Mouse (Mus musculus) T-helper 17 cell (primary cell): ENCODE data around the gene 2610528J11Rik.
"Not testable (repeated sequence)": the region's sequence is repeated elsewhere in the genome, so short reads cannot be mapped to it uniquely, and the experiment has no call there.

Experiments
- in situ Hi-C, 2 experiments: fragments of 300-600 bp; cut with MboI, MseI; formaldehyde crosslinking; loops; 1 replicate in 1 of 2; 2 replicates in 1 of 2; pipeline ENCODE4 v1.15.1; 2025; ENCODE audit warnings: high pct_unique_total_duplicates in 2 of 2

2610528J11Rik gene

GRCm38 (mm10) chr4:118526408-118527334 is at the start of gene 2610528J11Rik:
Gene 2610528J11Rik (plus strand): TSS chr4:118526999.
- in situ Hi-C loops, result loop anchor here in 1 of 2 experiments (10.0 kb wide), 1 partner anchor 892 kb away; no protein-coding TSS in a partner anchor

DNA sequence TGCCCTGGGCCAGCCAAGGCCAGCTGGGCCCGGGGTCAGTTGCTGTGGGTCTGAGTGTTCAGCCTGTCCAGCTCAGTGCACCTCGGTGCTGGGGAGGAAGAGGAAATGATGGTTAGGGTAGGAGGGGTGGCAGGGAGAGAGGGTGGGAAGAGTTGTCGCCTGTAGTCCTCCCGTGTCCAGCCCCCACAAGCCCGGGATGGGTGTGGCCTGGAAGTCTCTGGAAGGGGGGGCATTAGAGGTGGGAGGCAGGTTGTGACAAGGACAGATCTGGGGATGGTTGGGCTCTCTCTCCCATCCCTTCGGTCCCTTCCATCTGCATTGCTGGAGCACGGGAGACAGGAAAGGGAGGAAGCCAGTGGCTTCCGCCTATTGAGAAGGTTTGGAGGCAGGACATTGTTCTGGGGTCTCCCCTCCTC is 37.1 kb upstream of the 2610528J11Rik start, which contains the start of gene Tie1:
Gene Tie1 (minus strand): TSS at position 345 of the 416 bp plus-strand sequence.
- in situ Hi-C loops, result no loop called here

DNA sequence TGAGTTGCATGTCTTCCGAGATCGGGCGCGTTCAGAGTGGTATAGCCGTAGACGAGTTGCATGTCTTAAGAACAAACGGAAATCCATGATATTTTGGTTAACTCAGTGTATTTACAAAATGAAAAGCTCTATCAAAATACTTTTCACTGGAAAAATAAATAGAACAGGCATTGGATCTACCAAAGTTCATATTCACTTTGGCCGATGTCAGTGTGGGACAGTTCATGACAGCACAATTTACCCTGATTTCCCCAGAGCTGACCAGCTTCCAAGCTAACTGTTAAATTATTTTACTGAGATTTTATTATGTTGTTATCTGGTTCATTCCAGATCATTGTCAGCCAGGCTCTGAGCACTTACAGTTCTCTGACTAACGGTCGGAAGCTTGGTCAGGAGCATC is 36.3 kb upstream of the 2610528J11Rik start:
- in situ Hi-C loops, result no loop called here

DNA sequence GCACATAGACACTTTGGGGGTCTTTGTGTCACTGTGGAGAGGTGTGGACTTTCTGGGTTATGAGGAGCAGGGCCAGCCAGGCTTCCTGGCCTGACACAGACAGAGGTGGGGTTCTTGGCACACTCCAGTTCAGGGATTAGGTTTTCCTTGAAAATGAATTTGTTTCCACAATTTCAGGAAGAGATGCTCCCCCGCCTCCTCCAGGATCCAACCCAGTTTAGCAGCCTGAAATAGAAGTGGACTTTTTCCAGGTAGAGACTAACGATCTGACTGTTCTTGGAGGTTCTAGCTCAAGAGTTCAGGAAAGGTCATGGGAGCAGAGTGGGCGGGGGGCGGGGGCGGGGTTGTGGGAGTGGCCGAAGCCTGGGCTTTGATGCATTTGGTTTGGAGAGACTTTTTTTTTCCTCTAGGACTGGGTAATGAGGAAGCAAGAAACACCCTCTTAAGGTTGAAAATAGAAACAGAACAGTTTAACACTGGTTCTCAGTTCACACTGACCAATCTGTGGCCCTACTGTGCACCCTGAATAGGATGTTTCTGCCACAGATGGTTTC is 26.6 kb upstream of the 2610528J11Rik start:
- in situ Hi-C loops, result no loop called here

DNA sequence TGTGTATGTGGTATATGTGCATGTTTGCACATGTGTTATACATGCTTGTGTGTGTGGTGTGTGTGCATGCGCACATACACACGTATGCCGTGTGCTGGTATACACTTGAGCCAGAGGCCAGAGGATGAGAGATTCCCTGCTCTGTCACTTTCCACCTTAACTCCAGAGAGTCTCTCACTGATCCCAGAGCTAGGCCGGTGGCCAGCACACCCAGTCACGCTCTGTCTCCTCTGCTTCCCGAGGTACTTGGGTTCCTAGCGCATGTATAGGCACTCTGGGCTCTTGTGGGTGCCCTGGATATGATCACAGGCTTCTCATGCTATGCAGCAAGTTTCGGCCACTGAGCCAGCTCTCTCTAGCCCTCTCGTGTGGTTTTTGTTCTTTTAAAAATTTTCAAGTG is 26.0 kb upstream of the 2610528J11Rik start:
- in situ Hi-C loops, result no loop called here

DNA sequence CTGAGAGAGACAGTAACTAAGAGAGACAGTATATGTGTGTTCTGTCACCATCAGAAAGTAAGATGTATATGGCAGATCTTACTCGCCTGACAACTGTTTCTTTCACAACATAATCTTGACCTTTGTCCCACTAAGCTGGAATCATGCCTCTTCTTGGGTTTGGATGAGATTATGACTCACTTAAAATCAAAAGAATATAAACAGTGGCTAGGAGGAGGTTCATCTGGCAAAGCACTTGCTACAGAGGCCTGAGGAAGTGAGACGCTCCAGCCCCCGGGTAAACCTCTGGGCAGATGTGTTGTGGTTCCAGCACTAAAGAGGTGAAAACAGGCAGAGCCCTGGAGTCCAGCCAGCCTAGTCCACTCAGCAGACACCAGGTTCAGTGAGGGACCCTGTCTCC is 21.2 kb upstream of the 2610528J11Rik start:
- in situ Hi-C loops, result no loop called here

DNA sequence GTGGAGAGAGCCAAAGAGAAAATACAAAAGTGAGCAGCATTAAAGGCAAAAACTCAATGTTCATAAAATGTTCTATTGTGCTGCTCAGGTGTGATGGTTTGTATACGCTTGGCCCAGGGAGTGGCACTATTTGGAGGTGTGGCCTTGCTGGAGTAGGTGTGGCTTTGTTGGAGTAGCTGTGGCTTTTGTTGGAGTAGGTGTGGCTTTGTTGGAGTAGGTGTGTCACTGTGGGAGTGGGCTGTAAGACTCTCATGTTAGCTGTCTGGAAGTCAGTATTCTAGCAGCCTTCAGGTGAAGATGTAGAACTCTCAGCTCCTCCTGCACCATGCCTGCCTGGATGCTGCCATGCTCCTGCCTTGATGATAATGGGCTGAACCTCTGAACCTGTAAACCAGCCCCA is 19.6 kb upstream of the 2610528J11Rik start:
- in situ Hi-C loops, result not testable (repeated sequence)

GRCm38 (mm10) chr4:118509050-118509449 is 17.7 kb upstream of the 2610528J11Rik start:
- in situ Hi-C loops, result no loop called here

GRCm38 (mm10) chr4:118516699-118517496 is 9.9 kb upstream of the 2610528J11Rik start:
- in situ Hi-C loops, result no loop called here

DNA sequence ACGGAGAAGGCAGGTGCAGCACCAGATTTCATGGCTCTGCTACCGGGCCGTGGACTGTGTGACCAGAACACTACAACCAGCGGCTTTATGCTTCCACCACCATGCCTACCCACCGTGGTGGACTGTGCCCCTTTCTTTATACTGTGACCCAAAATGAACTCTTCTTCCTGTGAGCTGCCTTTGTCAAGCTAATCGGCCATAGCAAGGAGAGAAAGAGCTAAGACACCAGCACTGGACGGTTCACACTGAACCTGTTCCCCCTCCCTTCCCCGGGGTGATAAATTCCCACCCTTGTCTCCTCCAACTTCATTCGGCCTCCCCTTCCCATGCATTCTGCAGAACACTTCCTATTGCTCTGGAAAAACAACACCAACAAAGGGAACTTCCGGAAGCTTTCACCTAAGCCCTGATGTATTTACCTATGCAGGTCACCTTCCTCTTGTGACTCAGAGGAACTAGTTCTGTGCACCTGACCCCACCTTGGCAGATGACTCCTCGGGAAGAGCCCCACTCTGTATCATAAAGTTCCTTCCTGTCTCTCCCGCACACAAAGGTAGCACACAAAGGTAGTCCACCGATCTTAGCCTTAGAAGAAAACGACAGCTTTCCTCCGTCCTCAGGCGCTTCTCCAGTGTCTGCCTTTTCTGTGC is 9.2 kb upstream of the 2610528J11Rik start:
- in situ Hi-C loops, result no loop called here

GRCm38 (mm10) chr4:118518208-118518607 is 8.6 kb upstream of the 2610528J11Rik start:
- in situ Hi-C loops, result no loop called here

DNA sequence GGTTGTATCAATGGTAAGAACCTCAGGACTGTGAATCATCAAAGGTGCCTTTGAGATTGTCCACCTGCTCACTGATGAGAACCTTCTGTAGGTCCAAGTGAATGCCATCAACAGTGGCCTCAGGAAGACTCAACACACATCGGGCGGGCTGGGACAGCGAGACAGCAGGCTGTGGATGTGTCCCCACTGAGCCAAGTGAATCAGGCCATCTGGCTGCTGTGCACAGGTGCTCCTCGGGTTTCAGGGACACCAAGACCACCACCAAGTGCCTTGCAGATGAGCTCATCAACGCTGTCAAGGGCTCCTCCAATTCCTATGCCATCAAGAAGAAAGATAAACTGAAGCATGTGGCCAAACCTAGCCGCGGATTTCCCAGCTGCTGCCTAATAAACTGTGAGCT is 4.6 kb upstream of the 2610528J11Rik start:
- in situ Hi-C loops, result loop anchor here in 1 of 2 experiments (10.0 kb wide), 1 partner anchor 887 kb away; no protein-coding TSS in a partner anchor

DNA sequence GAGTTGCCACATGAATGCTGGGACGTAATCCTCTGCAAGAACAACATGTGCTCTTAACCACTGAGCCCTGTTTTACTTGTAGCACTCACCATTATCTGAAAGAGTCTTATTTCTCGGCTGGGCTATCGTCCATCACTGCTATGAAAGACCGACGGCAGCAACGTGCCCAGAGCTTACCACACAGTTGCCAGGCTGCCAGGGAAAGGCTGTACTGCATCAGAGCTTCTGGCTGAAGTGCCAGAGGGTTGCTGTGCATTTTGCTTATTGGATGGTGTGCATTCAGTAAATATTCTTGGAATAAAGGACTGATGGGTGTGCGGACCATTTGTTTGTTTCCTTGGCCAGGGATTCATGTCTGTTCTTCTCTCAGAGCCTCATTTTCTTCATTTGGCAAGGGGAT is 2.8 kb upstream of the 2610528J11Rik start:
- in situ Hi-C loops, result loop anchor here in 1 of 2 experiments (10.0 kb wide), 1 partner anchor 889 kb away; no protein-coding TSS in a partner anchor

DNA sequence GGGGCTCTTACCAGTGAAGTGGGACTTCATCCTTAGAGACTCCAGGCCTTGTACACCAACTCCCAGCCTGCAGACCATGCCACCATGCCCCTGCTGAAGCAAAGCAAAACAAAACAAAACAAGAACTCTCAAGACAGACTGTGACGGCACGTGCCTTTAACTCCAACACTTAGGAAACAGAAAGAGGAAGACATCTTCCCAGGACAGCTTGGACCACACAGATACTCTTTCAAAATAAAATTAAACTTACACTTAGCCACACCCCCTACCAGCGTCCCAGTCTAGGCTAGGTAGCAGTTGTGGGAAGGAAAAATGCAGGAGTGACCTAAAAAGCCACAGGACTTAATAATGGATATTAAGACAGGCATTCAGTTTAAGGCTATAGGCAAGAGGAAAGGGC is 1.0 kb upstream of the 2610528J11Rik start:
- in situ Hi-C loops, result loop anchor here in 1 of 2 experiments (10.0 kb wide), 1 partner anchor 891 kb away; no protein-coding TSS in a partner anchor

- in situ Hi-C loops, result loop anchor here in 1 of 2 experiments (10.0 kb wide), 1 partner anchor 893 kb away; no protein-coding TSS in a partner anchor
Observed at GRCm38 (mm10) chr4:118527335-118527681, 509 bp downstream of the 2610528J11Rik start.

GRCm38 (mm10) chr4:118527720-118528119 is 921 bp downstream of the 2610528J11Rik start:
- in situ Hi-C loops, result loop anchor here in 1 of 2 experiments (10.0 kb wide), 1 partner anchor 893 kb away; no protein-coding TSS in a partner anchor

DNA sequence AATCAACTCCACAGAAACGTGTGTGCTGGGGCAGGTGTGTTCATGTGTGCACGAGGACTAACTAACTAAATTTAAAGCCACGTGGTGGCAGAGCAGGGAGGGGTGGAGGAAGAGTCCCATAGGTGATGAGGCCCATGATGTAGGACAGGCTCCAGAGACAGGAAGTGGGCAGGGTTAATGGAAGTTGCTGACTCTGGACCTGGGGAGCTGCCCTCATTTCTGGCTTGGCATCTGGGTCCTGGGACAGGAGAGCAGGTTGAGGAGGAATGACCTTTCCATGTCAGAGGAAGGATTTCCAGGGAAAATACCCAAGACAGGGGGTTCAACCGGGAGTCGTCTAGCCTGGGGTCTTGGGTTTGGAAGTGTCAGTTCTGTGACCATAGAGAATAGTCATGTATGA is 5.9 kb downstream of the 2610528J11Rik start:
- in situ Hi-C loops, result no loop called here

DNA sequence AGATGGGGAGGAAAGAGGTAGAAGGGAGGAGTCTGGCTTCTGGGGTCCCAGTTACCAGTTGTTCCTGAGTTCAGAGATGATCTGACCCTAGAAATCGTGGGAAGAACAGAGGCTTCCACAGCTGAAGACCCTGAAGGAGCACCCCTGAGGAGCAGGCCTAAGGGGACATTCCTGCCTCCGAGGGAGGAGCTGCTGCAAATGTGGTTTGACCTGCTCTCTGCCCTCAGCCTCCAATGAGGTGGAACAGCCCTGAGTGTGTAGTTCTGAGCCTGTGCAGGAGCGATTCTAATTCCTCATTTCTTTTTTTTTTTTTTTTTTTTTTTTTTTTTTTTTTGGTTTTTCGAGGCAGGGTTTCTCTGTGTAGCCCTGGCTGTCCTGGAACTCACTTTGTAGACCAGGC is 6.4 kb downstream of the 2610528J11Rik start:
- in situ Hi-C loops, result no loop called here

DNA sequence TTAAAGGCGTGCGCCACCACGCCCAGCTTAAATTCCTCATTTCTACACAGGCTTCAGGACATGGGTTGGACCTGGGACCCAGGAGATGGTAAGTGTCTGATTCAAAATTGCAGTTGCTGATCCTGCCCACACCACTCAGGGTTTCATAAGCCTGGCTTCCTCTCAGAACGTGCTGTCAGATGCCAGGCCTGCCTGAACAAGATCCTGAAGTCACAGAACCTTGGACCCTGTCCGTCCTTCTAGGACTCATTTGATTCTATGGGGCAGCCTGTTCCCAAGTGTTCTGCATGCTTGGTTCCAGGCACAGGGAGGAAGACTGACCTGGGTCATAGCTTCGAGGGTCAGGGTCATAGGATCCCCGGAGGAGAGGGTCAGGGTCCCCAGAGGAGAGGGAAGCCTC is 6.8 kb downstream of the 2610528J11Rik start:
- in situ Hi-C loops, result no loop called here

GRCm38 (mm10) chr4:118535610-118536009 is 8.8 kb downstream of the 2610528J11Rik start:
- in situ Hi-C loops, result no loop called here

DNA sequence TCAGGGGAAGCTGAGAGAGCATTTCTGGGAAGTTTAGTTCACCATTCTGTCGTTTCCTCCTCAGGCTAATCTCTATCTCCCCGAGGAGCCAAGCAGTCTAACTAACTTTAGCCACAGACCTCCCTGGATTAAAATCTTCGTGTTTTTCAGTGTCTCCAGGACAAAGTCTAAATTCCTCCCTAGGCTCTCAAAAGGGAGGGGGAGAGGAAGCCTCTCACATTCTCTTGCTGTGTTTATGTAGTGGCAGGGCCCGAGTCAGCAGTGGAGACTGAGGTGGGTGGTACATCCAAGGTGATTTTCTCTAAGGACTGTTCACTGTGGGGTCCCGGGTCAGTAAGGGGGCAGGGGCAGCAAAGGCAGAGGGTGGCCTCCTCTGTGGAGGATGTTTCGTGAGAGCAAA is 11.0 kb downstream of the 2610528J11Rik start:
- in situ Hi-C loops, result no loop called here
